Mouse (Mus musculus): ENCODE results near the gene Iqcn.

The Iqcn gene

GRCm38 (mm10) chr8:70703287-70703686, at the start of gene Iqcn:
Iqcn (plus strand) TSS chr8:70703457.
- DNase-seq (ENCODE audit: low read depth), result no peak

DNA sequence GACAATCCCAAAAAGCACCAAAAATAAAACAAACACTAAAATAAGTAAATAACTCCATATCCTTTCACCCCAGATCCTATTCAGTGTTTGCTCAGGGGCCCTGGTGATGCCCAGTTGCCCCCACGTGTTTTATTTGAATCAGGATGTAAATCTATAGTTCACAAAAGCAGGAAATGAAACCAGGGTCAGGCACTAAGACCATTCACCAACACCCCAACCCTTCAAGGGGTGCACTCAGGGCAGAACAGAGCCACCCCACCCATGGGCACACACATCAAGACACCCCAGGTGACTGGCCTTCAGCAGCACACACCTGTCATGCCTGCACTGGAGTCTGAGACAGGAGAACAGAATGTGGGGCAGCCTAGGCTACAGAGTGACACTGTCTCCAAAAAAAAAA, 49.1 kb upstream of the Iqcn start:
- DNase-seq (ENCODE audit: low read depth), result no peak

GRCm38 (mm10) chr8:70655469-70655868, 47.8 kb upstream of the Iqcn start:
- no peak for DNase-seq (ENCODE audit: low read depth)

DNA sequence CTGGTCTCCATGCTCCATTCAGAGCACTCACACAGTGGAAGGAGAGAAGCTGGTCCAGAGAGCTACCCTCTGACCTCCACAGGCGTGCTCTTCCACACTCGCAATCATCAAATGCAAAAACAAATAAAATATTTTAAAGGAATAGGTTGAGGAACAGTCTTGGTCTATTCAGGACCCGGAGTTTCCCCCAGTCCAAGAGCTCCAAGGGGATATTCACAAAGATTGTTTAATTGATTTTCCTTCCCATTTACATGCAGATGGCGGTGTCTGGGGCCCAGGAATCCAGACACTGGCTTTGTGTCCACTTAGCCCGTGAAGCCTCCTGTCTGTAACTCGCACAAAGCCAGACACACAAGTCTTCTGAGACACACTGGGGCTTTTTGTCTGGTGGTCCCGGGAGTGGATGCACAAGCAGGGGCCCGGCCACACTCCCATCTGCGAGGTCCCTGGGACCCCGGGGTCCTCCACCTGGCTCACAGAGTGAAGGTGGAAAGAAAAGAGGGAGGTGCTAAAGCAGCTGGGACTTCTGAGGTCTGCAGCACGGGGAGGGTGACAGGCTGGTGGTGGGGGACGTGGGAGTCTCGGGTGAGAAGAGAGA, 47.0 kb upstream of the Iqcn start:
- no peak for DNase-seq (ENCODE audit: low read depth)

DNA sequence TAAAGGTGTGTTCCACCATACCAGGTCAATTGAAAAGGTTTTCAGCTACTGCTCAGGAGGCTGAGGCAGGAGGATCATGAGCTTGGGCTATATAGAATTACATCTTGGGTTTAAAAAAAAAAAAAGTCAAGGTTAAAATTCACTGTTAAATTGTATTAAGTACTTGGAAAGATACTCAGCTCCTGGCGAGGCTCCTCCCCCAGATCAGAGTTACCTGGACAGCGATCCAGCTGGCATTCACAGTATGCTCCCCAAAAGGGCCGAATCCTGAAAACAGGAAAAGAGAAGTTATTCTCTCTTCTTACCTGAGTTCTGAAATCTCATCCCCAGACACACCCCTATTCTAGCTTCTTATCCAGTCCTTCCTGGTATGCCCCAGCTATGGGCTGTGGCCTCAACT, 46.0 kb upstream of the Iqcn start:
- DNase-seq (ENCODE audit: low read depth), result no peak

DNA sequence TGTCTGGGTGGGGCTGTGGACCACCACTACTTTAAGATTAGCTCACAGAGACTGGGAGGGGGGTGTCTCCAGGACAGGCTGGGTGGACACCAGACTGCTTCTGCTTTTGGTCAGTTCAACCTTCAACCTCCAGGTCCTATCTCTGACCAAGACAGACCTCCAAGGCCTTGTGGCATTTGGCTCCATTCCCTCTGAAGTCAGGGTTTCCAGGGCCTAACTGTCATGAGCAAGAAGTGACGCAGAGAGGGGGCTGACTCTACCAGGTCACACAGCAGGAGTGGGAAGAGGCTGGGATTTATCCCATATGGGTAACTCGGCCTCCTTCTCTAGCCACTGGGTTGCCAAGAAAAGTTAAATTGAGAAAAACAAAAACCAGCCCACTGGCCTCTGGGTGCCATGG, 45.5 kb upstream of the Iqcn start:
- DNase-seq (ENCODE audit: low read depth), result no peak

GRCm38 (mm10) chr8:70658897-70659603, 44.2 kb upstream of the Iqcn start:
- no peak for DNase-seq (ENCODE audit: low read depth)

DNA sequence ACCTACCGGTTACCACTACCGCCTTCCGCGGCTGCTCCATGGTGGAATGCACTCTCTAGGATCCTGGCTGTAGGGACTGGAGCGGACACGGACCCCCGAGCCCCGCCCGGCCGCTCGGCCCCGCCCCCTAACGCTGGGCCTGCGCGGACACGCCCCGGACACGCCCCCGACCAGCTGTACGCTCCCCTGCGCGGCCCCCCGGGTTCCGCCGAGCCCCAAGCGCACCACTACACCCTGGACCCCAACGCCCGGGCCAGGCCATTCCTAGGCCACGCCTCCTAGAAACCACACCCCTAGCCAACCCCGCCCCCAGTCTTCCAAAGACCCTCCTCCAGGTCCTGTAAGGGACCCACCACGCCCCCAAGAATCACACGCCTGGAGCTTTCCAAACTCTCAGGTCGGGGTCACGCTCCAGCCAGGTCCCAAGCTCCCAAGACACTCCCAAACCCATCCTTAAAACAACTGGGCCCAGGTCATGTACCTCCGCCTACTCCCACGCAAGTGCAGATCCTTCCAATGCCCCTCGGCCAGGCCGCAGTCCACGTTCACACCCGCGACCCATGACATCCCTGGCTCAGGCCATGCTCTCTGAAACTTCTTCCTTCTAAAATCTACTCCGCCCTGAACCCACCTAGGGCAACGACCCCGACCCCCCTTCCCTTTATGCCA, 43.5 kb upstream of the Iqcn start:
- DNase-seq (ENCODE audit: low read depth), result peak; percentile 74

DNA sequence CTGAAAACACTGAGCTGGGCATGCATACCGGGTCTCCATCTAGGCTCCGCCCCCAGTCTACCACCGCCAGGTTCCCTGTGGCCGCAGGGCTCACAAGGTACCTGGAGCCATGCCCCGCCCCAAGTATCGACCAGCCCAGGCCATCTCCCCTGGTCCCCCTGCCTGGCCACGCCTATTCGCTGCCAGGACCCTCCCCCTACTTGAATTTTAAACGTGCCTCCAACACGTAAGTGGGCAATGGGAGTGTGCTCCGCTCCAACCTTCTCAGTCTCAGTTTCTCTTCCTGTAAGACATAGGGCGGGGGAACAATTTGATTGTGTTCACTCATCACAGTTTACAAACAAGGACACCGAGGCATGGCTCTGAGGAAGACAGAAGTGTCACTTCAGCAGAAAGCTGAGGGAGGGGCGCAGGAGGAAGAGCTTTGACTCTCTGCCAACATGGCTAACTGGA, 43.0 kb upstream of the Iqcn start, which contains the start of gene Pgpep1:
Pgpep1 (minus strand) TSS at position 116 of the 453 bp plus-strand sequence.
- DNase-seq (ENCODE audit: low read depth), result no peak

DNA sequence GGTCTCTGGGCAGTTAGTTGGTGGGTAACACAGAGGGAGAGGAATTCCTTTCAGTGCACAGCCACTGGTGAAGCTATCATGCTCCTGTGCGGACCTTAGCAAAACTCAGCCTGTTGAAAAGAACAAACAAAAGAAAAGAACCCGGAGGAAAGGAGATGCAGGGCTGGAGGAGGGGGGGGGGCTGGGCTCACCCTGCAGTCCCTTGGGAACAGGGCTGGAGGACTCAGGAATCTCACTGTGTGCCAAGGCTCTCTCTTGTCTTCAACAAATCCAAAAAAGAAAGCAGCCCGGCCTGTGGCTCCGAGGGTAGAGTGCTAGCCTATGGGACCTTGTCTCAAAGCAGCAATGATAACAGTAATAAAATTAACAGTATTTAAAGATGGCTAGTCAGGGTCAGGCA, 39.6 kb upstream of the Iqcn start:
- no peak for DNase-seq (ENCODE audit: low read depth)

GRCm38 (mm10) chr8:70664631-70665030, 38.6 kb upstream of the Iqcn start:
- DNase-seq (ENCODE audit: low read depth), result no peak

DNA sequence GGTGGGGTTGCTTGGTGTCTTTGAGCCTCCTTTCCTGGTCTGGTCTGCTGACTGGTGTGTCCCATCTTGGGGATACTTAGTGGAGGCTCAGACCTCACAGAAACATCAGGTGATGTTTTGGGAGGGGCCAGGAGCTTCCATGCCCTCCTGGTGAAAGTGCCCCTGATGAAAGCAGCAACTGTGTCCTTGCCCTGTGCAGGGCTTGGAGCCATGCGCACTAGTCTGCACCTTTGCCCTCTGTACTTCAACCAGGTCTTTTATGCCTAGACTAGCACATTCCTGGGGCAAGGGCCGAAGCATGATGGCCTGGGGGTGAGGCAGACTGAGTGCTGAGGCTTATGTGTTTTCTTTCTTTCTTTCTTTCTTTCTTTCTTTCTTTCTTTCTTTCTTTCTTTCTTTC, 37.7 kb upstream of the Iqcn start:
- no peak for DNase-seq (ENCODE audit: low read depth)

GRCm38 (mm10) chr8:70667071-70667470, 36.2 kb upstream of the Iqcn start:
- DNase-seq (ENCODE audit: low read depth), result no peak

GRCm38 (mm10) chr8:70671615-70672324, 31.5 kb upstream of the Iqcn start:
- DNase-seq (ENCODE audit: low read depth), result no peak

GRCm38 (mm10) chr8:70672325-70673078, 30.8 kb upstream of the Iqcn start:
- no peak for DNase-seq (ENCODE audit: low read depth)

GRCm38 (mm10) chr8:70673079-70673856, 30.0 kb upstream of the Iqcn start, which contains the start of gene Lsm4:
Lsm4 (plus strand) TSS chr8:70673248.
- peak; percentile 98 for DNase-seq (ENCODE audit: low read depth)

GRCm38 (mm10) chr8:70674109-70674508, 29.1 kb upstream of the Iqcn start:
- DNase-seq (ENCODE audit: low read depth), result no peak

DNA sequence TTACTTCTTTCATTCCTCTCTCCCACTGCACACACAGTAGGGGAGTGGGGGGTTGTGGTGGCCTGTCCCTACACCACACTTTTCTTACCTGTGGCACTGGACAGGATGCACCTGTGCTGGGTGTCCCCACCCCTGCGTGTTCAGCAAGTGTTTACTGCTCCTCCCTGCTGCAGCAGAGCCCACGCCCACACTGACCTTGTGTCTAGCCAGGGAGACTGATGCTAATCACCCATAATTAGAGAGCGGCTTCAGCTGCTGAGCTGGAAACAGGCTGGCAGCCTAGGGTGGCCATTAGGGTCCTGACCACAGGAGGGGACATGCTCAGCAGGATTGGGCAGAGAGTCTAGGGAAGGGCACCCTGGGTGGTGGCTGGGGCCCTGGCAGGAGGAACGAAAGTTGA, 28.5 kb upstream of the Iqcn start:
- no peak for DNase-seq (ENCODE audit: low read depth)

DNA sequence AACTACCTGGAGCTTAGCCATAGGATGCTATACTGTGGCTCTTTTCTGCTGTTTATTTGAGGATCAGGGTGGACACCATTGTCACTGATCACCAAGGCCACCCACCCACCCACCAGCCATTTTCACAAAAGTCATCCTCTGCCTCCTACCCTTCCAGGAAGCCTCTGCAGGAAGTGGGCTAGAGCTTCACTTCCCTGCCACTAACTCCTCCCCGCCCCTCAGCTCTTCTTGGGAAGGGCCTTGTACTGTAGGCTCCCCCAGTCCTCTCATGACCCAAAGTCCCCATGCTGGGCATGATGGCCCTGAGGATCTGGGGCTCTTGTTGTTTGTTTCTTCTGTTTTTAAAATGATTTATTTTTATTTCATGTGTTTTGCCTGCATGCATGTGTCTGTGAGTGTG, 27.9 kb upstream of the Iqcn start:
- no peak for DNase-seq (ENCODE audit: low read depth)

GRCm38 (mm10) chr8:70677451-70678080, 25.7 kb upstream of the Iqcn start:
- no peak for DNase-seq (ENCODE audit: low read depth)

GRCm38 (mm10) chr8:70678679-70679078, 24.6 kb upstream of the Iqcn start:
- DNase-seq (ENCODE audit: low read depth), result no peak
